Mouse (Mus musculus) gastrocnemius, adult 18-20 months (tissue): Measurements from ENCODE around the gene Fgf10. TPM values are rescaled to one million over a fixed set of nuclear protein-coding genes. Genes with fewer than 3 reads are reported as not detected.

ENCODE experiments used
- DNase-seq: peaks from one replicate; pipeline ENCODE4 v3.0.0; 2021; ENCODE audit warnings: low spot score
- long read RNA-seq, 2 experiments: library from polyadenylated mRNA; stranded (forward); transcript quantifications; one replicate each; pipeline ENCODE4 v2.0.0; 2021
- total RNA-seq, 2 experiments: library from RNA; stranded (reverse); gene quantifications; 2 replicates each; pipeline ENCODE4 v1.2.3; 2021

The Fgf10 gene
- under 1 TPM; 0.25 to 0.50 TPM for total RNA-seq
- long read RNA-seq, experiment 1: 0 reads
- long read RNA-seq, experiment 2: 0 reads

DNA sequence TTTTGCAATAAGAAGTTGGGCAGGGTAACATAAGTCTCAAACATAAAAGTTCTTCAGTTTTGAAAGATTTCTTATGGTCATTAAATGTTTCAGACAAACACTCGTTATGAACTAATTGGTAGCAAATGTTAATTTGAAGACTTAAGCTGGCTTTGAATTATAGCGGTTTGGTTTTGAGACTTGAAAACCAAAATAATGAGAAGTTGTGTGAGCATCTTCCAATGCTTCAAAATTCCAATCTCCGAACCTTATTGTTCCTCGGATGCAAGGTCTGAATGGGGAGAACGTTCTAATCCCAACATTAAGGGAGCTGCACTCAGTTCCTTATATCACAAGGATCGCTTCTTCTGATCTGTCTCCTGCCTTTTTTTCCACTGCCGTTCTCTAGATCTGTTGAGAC lies at the start of gene Fgf10:
TSS of gene Fgf10 (plus strand) at position 301 of the 400 bp plus-strand sequence.
- DNase-seq: no peak

DNA sequence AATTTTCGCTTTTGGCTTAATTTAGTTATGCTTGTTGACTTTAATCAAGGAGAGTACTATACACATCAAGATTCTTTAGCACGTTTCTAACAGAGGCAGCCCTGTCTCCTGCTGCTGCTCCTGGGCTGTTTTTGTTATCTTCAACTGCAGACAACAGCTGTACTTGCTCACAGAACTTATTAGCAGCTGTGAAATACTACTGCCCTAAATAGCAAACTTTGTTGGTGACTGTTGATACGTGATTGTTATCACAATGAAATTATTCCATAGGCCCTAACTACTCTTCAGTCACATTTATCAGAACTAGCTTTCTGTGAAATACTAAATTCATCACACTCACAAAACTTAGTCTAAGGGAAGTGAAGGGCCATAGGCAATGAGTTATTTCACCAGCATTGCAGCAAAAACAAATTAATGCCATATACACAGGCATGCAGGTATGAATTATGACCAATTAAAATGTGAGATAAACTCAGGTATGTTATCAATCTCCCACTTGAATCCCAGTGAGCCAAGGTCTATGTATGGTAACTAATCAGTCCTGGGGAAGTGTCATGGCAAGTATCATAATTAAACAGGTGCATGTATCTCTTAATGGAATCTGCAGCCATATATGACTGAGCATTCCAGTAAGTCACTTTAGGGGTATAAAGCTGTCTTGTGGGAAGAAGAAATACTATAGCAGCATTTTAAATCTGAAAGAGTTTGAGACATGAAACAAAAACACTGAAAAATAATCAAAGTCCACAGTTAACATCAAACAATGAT lies 39.7 kb upstream of the Fgf10 start:
- no peak for DNase-seq

DNA sequence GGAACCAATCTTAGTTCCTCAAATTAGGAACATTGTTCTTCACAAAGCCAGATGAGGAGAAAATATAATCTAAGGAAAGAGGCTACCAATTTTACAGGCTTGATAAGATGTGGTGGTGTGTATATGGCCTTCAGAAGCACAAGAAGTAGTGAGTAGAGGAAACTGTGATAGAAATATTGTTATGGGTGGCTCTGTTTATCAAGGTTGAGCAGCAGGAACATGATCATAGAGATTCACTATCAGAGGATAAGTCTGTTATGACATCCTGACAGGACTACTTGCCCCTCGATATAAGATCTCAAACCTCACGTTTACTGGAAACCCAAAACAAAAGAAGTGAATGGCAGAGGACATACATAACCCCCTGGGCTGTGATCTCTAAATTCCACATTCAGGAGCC lies 38.1 kb upstream of the Fgf10 start:
- DNase-seq: no peak

DNA sequence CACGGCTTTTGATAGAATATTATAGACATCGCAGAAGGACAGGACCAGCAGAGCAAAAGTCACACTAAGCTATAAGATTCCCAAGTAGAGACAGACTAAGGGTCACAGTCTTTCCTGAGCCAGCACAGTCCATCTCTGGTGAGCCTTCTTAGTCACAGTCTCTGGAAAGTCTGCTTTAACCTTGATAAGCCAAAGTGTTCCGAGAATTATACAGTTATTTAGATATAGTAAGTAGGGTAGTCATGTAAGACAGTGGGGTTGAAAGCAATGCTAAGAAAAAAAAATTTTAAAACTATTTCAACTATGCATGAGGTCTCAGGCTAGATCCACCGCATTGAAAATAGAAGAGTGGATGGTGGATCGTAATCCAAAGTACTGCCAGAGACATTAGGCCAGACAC lies 33.5 kb upstream of the Fgf10 start:
- DNase-seq: no peak

DNA sequence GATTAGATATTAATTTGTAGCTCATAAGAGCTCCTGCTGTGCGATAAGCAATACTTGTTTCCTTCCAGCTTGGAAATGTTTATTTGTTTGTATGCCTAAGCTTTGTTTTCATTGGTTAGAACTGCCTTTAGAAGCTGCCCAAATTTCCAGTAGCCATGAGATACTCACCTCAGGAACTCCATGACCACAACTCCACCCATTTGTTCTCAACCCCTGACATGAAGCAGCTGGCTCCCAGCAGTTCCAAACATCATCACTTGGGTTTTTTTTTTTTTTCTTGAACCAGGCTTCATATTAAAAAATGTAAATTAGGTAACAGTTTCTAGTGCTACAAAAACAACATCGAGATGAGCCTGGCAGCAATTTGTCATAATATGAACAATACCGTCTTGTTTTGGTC lies 27.0 kb upstream of the Fgf10 start:
- no peak for DNase-seq

DNA sequence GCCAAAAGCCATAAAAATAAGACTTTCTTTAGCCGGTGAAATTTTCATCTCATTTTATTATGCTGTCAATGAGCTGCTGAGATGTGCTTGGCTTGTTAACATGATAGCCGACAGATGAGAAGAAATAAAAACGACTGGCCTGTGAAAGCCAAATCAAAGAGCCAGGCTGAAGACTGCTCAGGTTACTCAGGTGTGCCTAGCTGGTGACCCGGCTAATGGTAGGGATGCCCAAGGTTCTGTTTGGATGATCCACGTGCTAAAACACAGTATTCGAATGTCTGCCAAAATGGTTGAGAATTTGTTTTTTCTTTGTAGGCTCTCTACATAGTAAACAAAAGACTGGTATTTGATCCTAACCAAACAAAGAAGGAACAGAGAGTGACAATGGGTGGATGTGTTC lies 26.5 kb upstream of the Fgf10 start:
- DNase-seq: no peak

DNA sequence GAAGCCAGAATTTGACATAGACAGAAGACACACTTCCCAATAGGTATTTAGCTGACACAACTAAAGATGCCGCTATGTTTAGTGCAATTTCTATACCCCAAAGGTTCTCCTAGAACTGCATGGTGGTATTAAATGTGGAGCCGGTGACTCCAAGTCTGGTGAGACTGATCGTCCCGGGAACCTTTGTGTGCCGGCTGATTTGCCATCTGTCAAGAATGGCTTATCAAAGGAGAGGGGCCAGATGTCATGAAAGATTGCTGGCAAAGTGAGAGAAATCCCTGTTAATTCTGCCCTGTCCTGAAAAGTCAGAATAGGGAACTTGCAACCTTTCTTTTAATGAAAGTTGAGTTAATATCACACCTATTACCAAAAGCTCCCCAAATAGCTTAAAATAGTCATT lies 12.6 kb upstream of the Fgf10 start:
- no peak for DNase-seq

DNA sequence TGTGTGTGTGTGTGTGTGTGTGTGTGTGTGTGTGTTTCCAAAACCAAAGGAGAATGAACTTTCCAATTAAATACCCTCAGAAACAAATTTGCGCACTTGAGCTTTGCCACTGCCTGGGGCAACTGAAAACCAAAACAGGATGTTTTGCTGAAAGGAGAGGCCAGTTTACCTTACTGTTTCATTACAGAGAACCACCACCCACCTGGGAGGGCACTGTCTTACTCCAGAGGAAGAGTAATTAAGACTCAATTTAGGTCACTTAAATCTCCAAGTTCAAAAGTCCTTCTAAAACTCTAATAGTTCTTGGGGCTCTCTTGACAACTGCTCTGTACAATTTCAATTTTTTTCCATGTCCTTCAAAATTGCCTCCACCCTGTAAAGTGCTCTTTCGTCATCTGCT lies 11.6 kb upstream of the Fgf10 start:
- no peak for DNase-seq

DNA sequence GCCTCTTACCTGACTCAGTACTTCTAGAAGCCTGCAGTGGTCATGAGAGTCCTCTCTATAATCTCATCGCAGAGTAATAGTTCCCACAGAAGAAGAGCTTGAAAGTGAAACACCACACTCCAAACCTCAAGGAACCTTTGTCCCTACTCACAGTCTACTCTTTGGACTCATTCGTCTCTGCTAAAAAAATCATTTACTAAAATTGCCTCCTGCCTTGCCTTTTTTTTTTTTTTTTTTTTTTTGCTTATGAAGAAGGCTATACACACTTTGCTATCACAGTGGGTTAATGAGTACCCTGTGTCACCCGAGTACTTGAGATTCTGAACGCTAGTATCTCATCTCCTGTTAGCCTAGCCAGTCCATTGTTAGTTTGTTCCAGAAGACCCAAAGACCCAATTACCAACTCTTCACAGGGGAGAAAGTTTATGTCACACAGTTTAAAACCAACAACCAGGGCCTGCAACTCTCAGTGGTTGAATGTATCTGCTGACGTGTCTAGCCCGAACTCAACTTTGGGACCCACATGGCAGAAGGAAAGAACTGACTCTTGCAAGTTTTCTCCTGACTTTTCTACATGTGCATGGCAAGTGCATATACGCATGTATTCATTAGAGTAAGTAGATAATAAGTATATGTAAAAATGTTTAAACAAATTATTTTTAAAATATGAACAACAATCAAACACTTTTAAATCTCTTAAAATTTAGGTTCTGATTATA lies 10.8 kb upstream of the Fgf10 start:
- no peak for DNase-seq

DNA sequence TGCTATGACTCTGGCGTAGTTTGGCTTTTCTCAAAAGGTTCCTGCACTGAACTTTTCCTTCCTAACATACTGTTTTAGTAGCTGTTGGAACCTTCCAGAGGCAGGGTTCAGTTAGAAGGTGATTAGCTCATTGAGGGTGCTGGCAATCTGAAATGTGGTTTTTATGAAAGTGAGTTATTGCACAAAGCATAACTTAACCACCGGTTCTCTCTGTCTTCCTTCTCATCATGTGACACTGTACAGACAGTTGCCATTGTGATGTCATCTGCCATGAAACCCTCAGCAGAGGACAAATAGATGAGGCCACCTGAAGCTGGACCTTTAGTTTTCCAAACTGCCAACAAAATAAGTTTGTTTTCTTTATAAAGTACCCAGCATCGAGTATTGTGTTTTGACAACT lies 7.9 kb upstream of the Fgf10 start:
- no peak for DNase-seq

DNA sequence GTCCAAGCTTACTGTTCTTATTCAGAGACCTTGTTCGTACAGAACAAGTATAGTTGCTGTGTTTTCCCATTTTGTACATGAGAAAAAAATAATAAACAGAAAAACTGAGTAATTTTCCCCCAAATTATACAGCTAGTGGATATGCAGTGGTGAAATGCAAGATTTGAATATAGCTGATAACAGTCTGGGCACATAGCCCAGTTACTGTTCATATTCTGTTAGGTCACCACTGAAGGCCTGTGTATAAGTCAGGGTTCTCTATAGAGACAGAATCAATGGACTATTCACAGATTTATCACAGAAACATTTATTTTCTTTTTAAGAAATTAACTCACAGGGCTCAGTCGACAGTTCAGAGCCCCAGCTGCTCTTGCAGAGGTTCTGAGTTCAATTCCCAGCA lies 4.7 kb upstream of the Fgf10 start:
- DNase-seq: no peak

DNA sequence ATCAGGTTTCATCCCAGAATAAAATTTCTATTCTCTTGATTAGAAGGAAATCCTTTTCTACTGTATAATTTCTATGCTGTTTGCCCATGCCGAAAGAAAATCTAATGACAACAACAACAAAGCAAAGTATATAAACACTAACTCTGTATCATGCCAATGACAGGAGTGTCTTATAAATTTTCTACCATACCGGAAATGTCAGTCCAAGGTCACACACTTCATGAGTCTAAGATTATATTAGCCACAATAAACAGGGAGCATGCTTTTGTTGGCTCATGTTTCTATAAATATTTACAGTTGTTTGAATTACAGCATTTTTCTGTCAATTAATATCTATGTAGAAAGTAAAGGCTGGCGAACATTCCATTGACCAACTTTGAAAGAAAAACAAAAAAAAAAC lies 9.6 kb downstream of the Fgf10 start:
- DNase-seq: no peak

DNA sequence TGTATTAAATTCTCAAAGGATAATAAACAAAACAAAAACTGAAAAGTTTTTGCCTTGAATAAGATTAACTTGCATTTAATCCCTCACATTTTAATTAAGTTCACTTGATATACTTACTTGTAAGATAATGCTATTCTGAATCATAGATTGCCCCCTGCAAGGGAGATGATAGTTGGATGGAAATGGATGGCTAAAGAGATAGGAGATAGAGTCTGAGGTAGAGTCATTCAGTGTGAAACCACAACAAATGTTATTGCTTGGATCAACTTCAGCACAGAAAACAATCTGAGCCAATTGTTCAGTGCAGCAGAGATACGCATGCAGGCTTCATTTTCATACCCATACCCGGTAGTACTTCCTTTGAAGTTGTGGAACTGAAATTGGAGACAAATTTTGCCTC lies 23.5 kb downstream of the Fgf10 start:
- DNase-seq: no peak

DNA sequence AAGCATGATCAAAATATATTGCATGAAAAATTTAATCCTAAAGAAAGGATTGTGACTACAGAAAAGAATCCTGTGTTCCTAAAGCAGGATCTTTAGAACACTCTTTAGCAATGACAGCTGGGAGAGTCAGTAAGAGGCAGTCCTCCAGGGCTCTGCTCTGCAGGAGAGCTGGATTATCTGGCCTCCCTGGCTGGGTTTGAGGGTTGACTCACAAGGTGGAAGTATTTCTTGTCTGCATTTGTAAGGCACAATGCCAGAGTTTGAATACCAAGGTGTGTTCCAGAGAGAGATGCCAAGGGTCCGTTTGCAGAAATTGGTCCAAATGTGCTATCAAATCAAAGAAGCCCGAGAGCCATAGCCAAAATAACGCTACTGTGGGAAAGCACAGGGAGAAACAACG lies 25.5 kb downstream of the Fgf10 start:
- DNase-seq: no peak

DNA sequence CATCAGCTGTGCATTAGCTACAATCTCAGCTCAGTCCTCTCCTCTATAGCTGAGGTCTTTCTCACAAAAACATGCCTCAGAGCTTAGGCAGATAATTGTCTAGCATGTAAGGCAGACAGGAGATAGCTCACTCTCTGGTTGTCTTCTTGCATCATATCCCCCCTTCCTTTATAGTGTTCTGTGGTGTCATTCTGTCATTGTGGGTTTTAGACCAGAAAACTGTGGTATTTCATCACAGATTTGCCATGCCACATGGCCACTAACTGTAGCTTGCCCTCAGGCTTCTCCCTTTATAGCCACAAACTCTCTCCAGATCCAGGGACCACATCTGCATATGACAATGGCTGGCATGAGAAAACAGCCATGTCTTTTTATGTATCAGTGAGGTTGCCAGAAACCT lies 34.1 kb downstream of the Fgf10 start:
- no peak for DNase-seq

DNA sequence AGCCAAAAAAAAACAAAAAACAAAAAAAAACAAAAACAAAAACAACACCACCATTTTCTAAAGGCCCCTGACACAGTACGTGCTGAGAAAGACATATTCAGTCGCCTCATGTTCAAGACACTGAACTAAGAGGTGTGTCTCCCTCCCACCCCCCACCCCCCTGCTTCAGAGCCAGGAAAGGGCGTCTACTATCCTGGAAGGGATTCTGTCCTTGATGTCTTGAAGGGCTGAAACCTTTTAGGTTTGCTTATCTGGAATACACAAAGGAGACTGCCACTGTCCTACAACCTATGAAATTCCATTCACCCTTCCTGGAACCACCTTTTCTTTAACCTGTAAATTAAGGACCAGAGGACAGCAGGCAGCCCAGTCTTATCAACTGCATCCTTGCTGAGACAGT lies 36.1 kb downstream of the Fgf10 start:
- no peak for DNase-seq

DNA sequence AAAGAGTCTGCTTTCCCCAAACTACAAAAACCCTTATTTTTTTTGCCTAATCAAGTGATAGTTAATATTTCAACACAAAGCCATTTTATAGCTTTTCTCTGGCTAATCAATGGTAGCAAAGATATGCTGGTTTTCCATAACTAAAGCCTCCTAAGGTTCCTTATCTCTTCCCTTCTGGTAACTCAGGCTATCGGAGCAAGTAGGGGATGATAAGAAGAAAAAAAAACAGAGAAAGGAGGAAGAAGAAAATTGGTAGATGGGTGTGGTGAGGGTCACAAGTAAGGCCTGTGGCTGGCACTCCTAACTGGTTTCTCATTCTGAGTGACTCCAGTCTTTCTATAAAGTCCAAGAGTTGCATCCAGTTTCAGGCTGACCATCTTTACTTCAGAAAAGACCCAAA lies 40.3 kb downstream of the Fgf10 start:
- no peak for DNase-seq

DNA sequence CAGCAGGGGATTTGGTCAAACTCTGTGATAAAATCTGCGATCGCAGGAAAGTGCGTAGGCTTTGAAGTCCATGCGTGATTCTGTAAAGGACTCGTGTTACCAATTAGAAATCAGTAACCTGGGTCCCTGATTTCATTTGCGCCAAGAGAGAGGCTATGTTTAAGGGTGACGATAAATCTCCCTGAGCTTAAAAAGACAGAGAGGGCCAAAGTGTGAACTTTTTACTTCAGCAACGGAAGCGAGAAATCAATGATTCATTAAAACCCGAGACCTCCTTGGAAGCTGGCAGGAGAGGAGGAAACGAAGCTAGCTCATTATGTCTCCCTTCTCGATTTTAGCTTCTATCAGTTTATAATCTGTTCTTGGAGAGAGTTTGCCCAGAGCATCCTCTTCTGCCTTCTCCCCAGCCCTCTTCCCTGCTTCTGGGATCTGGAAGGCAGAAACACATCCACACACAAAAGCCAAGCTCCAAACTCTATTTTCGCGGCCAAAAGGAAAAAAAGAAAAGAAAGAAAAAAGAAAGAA lies 44.1 kb downstream of the Fgf10 start:
- DNase-seq: no peak

DNA sequence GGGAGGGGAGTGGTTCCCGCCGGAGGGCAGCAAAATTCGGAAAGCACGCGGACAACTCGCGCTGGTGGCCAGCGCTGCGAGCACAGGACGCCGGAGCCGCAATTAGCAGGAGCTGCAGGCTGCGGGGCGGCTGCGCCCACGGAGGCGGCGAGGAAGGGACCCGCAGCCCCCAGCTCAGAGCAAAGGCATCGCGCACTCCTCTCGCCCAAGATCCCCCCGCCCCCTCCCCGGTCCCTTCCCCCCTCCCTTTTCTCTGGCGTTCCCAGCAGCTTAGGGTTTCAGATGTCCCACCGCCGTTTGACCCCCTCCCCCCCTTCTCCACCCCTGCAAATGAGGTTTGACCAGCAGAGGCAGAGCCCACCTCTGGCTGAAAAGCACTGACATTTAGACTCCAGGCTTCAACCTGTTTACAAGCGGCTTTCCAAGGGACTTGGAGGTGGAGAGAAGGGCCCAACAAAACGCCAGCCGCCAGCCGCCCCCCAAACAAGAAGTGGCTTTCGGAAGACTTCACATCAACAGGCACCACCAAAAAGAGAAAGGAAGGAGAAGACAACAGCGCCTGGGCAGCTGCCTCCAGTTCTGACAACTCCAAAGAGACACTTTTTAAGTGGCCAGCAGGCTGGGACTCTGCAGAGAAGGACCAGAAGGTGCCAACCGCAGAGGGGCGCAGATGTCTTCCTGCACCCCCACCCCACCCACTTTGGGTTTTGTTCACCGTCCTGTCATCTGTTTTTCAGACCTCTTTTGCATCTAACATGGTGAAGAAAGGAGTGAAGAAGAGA lies 44.9 kb downstream of the Fgf10 start:
- no peak for DNase-seq

DNA sequence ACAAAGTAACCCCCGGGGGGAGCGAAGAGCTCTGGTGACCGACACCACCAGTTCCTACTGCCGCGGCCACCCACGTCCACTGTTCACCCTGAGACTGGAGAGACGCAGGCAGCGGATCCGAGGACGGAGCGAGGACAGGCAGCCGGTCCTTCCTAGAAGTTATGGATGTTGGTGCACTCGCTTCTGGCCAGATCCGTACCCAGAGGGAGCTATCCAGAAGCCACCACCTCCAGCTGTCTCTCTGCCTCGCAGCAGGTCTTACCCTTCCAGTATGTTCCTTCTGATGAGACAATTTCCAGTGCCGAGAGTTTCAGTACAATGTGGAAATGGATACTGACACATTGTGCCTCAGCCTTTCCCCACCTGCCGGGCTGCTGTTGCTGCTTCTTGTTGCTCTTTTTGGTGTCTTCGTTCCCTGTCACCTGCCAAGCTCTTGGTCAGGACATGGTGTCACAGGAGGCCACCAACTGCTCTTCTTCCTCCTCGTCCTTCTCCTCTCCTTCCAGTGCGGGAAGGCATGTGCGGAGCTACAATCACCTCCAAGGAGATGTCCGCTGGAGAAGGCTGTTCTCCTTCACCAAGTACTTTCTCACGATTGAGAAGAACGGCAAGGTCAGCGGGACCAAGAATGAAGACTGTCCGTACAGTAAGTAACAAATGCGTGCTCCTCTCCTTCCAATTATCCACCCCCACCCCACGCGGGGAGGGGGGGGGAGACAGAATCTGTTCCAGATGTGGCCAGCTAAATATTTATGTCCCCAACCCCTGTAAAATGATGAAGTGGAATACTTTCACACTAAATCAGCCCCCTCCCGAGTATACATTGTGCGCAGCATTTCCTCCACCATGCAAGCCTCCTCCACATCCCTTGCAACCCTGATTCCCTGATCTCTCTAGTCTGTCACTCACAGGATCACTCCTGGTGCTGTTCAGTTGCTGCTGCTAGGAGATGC lies 45.8 kb downstream of the Fgf10 start:
- DNase-seq: no peak

DNA sequence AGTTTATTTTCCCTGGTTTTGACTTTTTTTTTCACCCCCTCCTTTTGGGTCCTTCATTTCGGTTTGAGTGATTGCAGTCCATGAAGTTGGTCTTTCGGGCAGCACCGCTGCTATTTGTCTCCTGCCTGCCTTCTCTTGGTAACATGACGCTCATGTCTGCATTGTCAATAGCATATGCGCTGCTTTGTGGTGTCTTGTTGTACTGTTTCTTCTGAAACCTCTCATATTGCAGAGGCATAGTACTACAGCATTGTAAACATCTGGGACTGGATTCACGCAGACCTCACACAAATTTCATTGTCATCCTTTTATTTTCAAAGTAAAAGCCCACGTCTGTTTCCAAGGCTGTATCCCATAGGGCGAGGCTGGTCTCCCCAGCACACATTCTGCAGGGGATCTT lies 46.7 kb downstream of the Fgf10 start:
- no peak for DNase-seq
